Mouse (Mus musculus) myocyte (in vitro differentiated cells): Measurements from ENCODE around the gene Fyb2. TPM values are rescaled to one million over a fixed set of nuclear protein-coding genes. Genes with fewer than 3 reads are reported as not detected.

Experiments
- H3K27me3 ChIP-seq: one replicate; pipeline ENCODE4 v1.6.1; 2011; ENCODE audit not compliant: control insufficient read depth, insufficient read depth, insufficient read length
- H3K36me3 ChIP-seq: one replicate; pipeline ENCODE4 v1.6.1; 2011; ENCODE audit not compliant: control insufficient read depth, insufficient read depth
- H3K4me2 ChIP-seq: one replicate; pipeline ENCODE4 v1.6.1; 2011; ENCODE audit warnings: low read depth, control low read depth
- H3K4me3 ChIP-seq: one replicate; pipeline ENCODE4 v1.5.1; 2011; ENCODE audit warnings: mild to moderate bottlenecking, control low read depth, moderate library complexity
- H3K79me2 ChIP-seq: one replicate; pipeline ENCODE4 v1.6.1; 2011; ENCODE audit not compliant: control insufficient read depth, insufficient read depth
- H3ac ChIP-seq: one replicate; pipeline ENCODE4 v1.6.1; 2011; ENCODE audit not compliant: control insufficient read depth, insufficient read length
- CEBPB ChIP-seq: IDR thresholded peaks from 2 replicates; pipeline ENCODE4 v1.6.1; 2011; ENCODE audit warnings: mild to moderate bottlenecking, moderate library complexity; ENCODE audit not compliant: poor library complexity, insufficient read depth, severe bottlenecking
- E2F4 ChIP-seq: IDR thresholded peaks from one replicate; pipeline ENCODE4 v1.6.1; 2011; ENCODE audit warnings: mild to moderate bottlenecking, control low read depth, moderate library complexity; ENCODE audit not compliant: insufficient read depth
- MAX ChIP-seq: IDR thresholded peaks from one replicate; pipeline ENCODE4 v1.6.1; 2011; ENCODE audit warnings: low read depth, mild to moderate bottlenecking, control low read depth
- MYOD1 ChIP-seq, 3 experiments: IDR thresholded peaks; one replicate each; pipeline ENCODE4 v1.6.1; 2011; ENCODE audit warnings: control low read depth in 2 of 3, low read depth in 2 of 3, mild to moderate bottlenecking in 2 of 3, moderate library complexity in 1 of 3; ENCODE audit not compliant: insufficient read length in 2 of 3, control insufficient read depth in 1 of 3
- MYOG ChIP-seq, 3 experiments: IDR thresholded peaks; one replicate each; pipeline ENCODE4 v1.6.1; 2011; ENCODE audit warnings: control low read depth in 2 of 3, low read depth in 2 of 3, mild to moderate bottlenecking in 2 of 3; ENCODE audit not compliant: insufficient read length in 2 of 3, control insufficient read depth in 1 of 3, insufficient read depth in 1 of 3
- POLR2A ChIP-seq: IDR thresholded peaks from one replicate; pipeline ENCODE4 v1.6.1; 2011; ENCODE audit warnings: low read depth, mild to moderate bottlenecking, control low read depth, moderate library complexity; ENCODE audit not compliant: insufficient read length
- POLR2AphosphoS2 ChIP-seq: IDR thresholded peaks from one replicate; pipeline ENCODE4 v1.6.1; 2011; ENCODE audit warnings: low read depth, control low read depth; ENCODE audit not compliant: insufficient read length
- REST ChIP-seq: IDR thresholded peaks from one replicate; pipeline ENCODE4 v1.6.1; 2011; ENCODE audit warnings: mild to moderate bottlenecking, control low read depth, moderate library complexity; ENCODE audit not compliant: insufficient read depth, insufficient read length
- SRF ChIP-seq: IDR thresholded peaks from one replicate; pipeline ENCODE4 v1.6.1; 2011; ENCODE audit warnings: low read depth; ENCODE audit not compliant: control insufficient read depth, insufficient read length
- TCF12 ChIP-seq: IDR thresholded peaks from one replicate; pipeline ENCODE4 v1.6.1; 2011; ENCODE audit warnings: mild to moderate bottlenecking, control low read depth; ENCODE audit not compliant: poor library complexity, insufficient read depth, severe bottlenecking
- TCF3 ChIP-seq: IDR thresholded peaks from one replicate; pipeline ENCODE4 v1.6.1; 2011; ENCODE audit warnings: low read depth, control low read depth; ENCODE audit not compliant: insufficient read length
- USF1 ChIP-seq: IDR thresholded peaks from one replicate; pipeline ENCODE4 v1.6.1; 2011; ENCODE audit warnings: low read depth, mild to moderate bottlenecking, control low read depth, moderate library complexity
- polyA plus RNA-seq: library from polyadenylated mRNA; unstranded; fragments of >200 nt; fragmentation: generic; extraction: Trizol; gene quantifications from one replicate; pipeline ENCODE4 v1.2.1, GENCODE M21; 2012; ENCODE audit warnings: missing spikeins

Fyb2 gene
- polyA plus RNA-seq, 1 experiment: 0.08 TPM

- TF ChIP-seq POLR2A (no peak), SRF (no peak), MYOD1 (IDR thresholded peaks at IDR 0.05; ENCODE audit: control insufficient read depth in 1 of 3, insufficient read length in 2 of 3, low read depth in 2 of 3) (no peak), E2F4 (no peak)
- H3K4me3 ChIP-seq: no peak overlapping the region
- H3K36me3 ChIP-seq: no peaks in the 10 kb centered on the region
- H3K79me2 ChIP-seq: no peaks in the 10 kb centered on the region
- H3ac ChIP-seq: no peak overlapping the region
- peak overlapping the region; percentile 2 for H3K4me2 ChIP-seq
- H3K27me3 ChIP-seq: no peaks in the 10 kb centered on the region
Measured at GRCm38 (mm10) chr4:104988709-104989108, 75.5 kb downstream of the Fyb2 start.

DNA sequence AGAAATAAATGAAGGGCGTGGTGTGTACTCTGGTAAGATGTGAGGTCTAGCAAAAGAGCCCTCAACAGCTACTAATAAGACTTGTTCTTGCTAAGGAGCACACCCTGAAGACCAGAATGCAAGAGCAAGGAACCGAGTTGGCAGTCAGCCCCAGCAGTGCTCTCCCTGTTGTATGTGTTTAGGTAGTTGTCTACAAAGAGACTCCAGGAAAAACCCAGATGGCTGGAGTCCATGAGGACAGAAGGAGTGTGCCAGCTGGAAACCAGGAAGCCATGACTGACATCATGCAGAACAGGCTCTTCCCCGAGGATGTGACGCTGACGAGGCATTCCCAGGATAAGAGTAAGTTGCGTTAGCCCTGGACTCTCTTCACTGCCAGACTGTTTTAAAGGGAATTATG lies 76.8 kb downstream of the Fyb2 start:
- Histone ChIP-seq H3ac (no peak overlapping the region), H3K4me2 (no peak overlapping the region), H3K4me3 (no peak overlapping the region), H3K27me3 (no peaks in the 10 kb centered on the region), H3K79me2 (no peaks in the 10 kb centered on the region), H3K36me3 (no peaks in the 10 kb centered on the region)
- no peak for TF ChIP-seq SRF
- no peak for TF ChIP-seq MYOG (IDR thresholded peaks at IDR 0.05; ENCODE audit: control insufficient read depth in 1 of 3, insufficient read depth in 1 of 3, insufficient read length in 2 of 3, low read depth in 2 of 3)
- no peak for TF ChIP-seq E2F4
- no peak for TF ChIP-seq POLR2AphosphoS2
- TF ChIP-seq POLR2A: no peak
- TF ChIP-seq CEBPB: no peak
- TF ChIP-seq REST: no peak
- no peak for TF ChIP-seq MAX
- no peak for TF ChIP-seq MYOD1 (IDR thresholded peaks at IDR 0.05; ENCODE audit: control insufficient read depth in 1 of 3, insufficient read length in 2 of 3, low read depth in 2 of 3)
- no peak for TF ChIP-seq TCF3
- no peak for TF ChIP-seq TCF12
- no peak for TF ChIP-seq USF1

DNA sequence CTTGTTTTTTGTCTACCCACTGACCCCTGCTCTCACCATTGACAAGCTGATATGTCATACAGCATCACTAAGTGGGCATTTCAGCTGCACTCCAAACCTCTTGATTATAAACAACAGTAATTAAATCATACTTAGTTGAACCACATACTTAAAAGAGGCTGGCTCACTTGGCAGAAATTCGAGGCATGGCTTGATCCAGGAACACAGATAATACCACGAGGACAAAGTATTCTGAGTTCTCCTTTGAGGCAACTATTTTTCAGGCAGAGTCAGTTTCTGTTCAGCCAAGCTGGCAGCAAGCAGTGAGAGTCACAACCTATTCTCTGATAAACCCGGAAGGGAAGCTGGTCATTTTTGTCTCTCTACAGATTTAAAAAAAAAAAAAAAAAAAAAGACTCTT lies 77.4 kb downstream of the Fyb2 start:
- Histone ChIP-seq H3K79me2 (no peaks in the 10 kb centered on the region), H3K36me3 (no peaks in the 10 kb centered on the region), H3ac (no peak overlapping the region), H3K4me3 (no peak overlapping the region), H3K4me2 (no peak overlapping the region), H3K27me3 (no peaks in the 10 kb centered on the region)
- TF ChIP-seq MYOG (IDR thresholded peaks at IDR 0.05; ENCODE audit: control insufficient read depth in 1 of 3, insufficient read depth in 1 of 3, insufficient read length in 2 of 3, low read depth in 2 of 3) (no peak), SRF (no peak), TCF3 (no peak), REST (no peak), MAX (no peak), E2F4 (no peak), USF1 (no peak), MYOD1 (IDR thresholded peaks at IDR 0.05; ENCODE audit: control insufficient read depth in 1 of 3, insufficient read length in 2 of 3, low read depth in 2 of 3) (no peak), TCF12 (no peak), CEBPB (no peak), POLR2A (no peak), POLR2AphosphoS2 (no peak)

DNA sequence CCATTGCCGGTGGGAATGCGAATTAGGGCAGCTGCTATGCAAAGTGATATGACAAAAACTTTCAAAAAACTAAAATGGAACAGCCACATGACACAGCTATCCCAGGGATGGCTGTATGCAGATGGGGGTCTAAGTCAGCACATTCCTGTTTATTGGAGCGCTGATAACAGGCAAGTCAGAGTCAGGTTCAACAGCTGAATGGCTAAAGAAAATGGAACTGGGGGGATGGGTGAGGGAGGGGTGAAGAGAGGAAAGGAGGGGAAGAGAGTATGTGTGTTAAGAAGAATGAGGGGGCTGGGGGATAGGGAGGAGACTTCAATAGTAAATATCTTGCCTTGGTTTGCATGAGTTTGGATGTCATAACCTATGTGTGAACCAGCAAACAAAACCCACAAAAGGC lies 79.0 kb downstream of the Fyb2 start:
- H3K79me2 ChIP-seq: no peaks in the 10 kb centered on the region
- no peaks in the 10 kb centered on the region for H3K36me3 ChIP-seq
- TF ChIP-seq MYOD1 (IDR thresholded peaks at IDR 0.05; ENCODE audit: control insufficient read depth in 1 of 3, insufficient read length in 2 of 3, low read depth in 2 of 3) (peak in 1 of 3 experiments; percentile 27), MYOG (IDR thresholded peaks at IDR 0.05; ENCODE audit: control insufficient read depth in 1 of 3, insufficient read depth in 1 of 3, insufficient read length in 2 of 3, low read depth in 2 of 3) (no peak)
- H3K4me3 ChIP-seq: no peak overlapping the region
- no peak overlapping the region for H3K4me2 ChIP-seq
- no peak overlapping the region for H3ac ChIP-seq
- H3K27me3 ChIP-seq: no peaks in the 10 kb centered on the region

DNA sequence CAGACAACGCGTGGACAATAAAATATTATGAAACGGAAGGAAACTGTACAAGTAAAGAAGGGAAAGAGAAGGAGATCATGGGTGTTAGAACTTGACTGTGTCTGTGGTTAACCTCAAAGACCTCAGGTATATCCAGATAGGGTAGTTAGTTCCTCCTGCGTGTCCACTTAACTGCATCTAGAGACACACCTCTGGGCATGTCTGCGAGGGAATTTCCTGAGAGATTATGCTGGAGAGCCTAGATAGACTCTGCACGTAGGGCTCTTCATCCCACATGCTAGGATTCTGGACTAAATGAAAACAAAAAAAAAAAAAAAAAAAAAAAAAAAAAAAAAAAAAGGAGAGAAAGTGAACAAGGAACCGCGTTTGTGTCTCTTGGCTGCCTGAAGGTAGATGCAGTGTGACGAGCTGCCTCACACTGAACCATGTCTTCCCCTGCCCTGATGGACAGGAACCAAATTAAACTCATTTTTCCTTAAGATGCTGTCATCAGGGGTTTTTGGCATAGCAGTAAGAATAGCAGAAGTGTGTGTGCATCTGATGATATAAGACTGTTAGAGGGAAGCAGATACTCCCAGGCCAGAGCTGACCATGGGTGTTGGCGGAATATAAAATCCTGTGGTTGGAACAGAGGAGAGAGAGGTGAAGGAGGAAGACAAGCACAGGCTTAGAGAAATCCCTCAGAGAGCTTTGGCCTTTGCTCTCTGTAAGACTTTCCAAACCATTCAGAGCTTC lies 80.1 kb downstream of the Fyb2 start:
- TF ChIP-seq REST: no peak
- TF ChIP-seq CEBPB: no peak
- TF ChIP-seq MAX: no peak
- TF ChIP-seq SRF: no peak
- no peak for TF ChIP-seq MYOD1 (IDR thresholded peaks at IDR 0.05; ENCODE audit: control insufficient read depth in 1 of 3, insufficient read length in 2 of 3, low read depth in 2 of 3)
- no peak for TF ChIP-seq POLR2A
- no peak for TF ChIP-seq TCF3
- TF ChIP-seq USF1: no peak
- TF ChIP-seq POLR2AphosphoS2: no peak
- no peak for TF ChIP-seq MYOG (IDR thresholded peaks at IDR 0.05; ENCODE audit: control insufficient read depth in 1 of 3, insufficient read depth in 1 of 3, insufficient read length in 2 of 3, low read depth in 2 of 3)
- TF ChIP-seq TCF12: no peak
- no peak for TF ChIP-seq E2F4

More for the DNA sequence above, 80.1 kb downstream of the Fyb2 start:
- no peak overlapping the region for H3K4me3 ChIP-seq
- no peak overlapping the region for H3K4me2 ChIP-seq
- no peaks in the 10 kb centered on the region for H3K36me3 ChIP-seq
- no peaks in the 10 kb centered on the region for H3K79me2 ChIP-seq
- H3ac ChIP-seq: no peak overlapping the region
- H3K27me3 ChIP-seq: no peaks in the 10 kb centered on the region
